Mouse (Mus musculus): ENCODE measurements around the gene 4930407I10Rik.

4930407I10Rik gene

DNA sequence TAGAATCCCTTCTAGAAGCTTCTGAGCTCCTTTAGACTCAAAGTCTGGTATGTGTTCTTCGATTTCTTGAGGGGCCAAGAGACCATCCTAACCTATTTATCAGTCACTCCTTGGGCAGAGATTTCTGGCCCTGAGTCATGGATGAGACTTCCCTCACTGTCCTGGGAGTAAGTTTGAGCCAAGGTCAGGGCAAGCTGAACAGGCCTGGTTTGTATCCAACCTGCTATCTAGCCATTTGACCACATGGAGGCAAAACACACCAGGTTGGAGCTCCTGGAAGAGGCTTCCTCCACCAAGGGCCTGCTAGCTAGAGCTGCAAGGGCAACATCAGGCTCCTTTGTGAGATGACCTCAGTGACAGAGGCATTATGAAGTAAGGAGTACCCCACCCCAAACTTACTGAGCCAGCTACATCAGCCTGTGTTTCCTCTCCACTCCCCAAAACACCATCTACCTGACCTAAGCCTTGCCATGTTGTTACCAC lies at the start of gene 4930407I10Rik:
4930407I10Rik (plus strand) TSS at position 433 of the 483 bp plus-strand sequence.
- no peak for DNase-seq (ENCODE audit: low spot score)

DNA sequence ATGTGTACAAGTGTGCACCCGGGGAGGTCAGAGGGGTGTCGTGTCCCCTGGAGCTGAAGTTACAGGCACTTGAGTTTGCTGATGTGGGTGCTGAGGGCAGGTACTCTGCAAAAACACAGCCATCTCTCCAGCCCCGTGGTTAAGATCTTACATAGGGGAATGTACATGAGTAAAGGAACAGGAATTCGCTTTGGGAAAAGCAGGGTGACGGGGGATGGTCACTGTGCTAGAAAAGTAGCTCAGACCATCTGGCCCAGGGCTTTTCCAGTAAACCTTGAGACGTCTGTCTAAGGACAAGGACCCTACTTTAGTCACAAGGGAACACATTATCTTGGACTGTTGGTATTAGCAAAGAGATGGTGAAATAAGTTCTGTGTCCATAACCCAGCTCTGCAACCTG lies 47.0 kb upstream of the 4930407I10Rik start:
- DNase-seq (ENCODE audit: low spot score): no peak

- no peak for DNase-seq (ENCODE audit: low spot score)
These were observed 44.1 kb upstream of the 4930407I10Rik start for GRCm38 (mm10) chr15:82014745-82015391.

GRCm38 (mm10) chr15:82015392-82016100 lies 43.4 kb upstream of the 4930407I10Rik start:
- DNase-seq (ENCODE audit: low spot score): peak; percentile 26

DNA sequence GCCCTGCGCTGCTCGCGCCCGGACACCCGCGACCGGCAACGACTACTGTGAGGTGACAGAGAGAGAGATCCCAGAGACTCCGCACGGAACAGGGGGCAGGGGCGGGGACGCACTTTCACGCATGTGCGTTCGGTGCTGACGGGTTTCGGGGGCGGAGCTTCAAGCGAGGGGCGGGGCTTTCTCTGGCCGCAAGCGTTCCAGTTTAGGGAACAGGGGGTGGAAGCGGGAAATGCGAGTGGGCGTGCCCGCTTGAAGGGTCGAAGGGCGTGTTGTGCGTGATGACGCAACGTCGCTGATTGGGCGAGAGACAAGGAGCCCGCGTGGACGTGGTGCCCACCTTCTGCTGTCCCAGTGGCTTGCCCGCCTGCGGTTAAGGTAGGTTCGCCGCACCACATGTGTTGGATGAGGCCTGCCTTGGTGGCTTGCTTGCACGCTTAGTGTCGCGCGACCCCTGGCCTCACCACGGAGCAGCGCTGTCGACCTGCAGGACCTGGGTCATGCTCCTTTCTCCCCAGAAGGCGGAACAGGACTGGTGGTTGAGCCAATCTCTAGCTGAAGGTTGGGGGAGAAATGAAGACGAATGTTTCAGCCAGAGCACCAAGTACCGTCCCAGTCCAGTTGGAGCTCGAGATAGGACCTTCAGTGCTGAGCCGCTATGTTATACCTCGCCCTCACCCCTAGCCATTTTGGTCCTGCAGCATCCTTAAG lies 42.7 kb upstream of the 4930407I10Rik start:
- DNase-seq (ENCODE audit: low spot score): peak; percentile 98

GRCm38 (mm10) chr15:82016830-82017229 lies 42.1 kb upstream of the 4930407I10Rik start:
- no peak for DNase-seq (ENCODE audit: low spot score)

DNA sequence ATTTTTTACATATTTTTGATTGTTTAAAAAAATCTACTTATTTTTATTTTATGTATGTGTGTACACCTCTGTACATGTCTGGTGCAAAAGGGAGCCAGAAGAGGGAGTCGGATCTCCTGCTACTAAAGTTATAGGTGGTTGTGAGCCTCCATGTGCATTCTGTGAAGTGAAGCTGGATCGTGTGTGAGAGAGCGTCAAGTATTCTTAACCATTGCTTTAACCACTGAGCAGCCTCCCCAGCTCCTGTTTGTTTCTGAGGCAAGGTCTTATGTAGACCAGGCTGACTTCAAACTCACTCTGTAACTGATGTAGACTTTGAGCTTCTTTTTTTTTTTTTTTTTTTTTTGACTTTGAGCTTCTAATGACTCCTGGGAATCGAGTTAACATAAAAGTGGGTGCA lies 41.5 kb upstream of the 4930407I10Rik start:
- no peak for DNase-seq (ENCODE audit: low spot score)

- DNase-seq (ENCODE audit: low spot score): no peak
These were observed 39.7 kb upstream of the 4930407I10Rik start for GRCm38 (mm10) chr15:82019288-82019687.

- no peak for DNase-seq (ENCODE audit: low spot score)
These were observed 36.3 kb upstream of the 4930407I10Rik start for GRCm38 (mm10) chr15:82022535-82023088.

- no peak for DNase-seq (ENCODE audit: low spot score)
These were observed 34.9 kb upstream of the 4930407I10Rik start for GRCm38 (mm10) chr15:82023965-82024635.

DNA sequence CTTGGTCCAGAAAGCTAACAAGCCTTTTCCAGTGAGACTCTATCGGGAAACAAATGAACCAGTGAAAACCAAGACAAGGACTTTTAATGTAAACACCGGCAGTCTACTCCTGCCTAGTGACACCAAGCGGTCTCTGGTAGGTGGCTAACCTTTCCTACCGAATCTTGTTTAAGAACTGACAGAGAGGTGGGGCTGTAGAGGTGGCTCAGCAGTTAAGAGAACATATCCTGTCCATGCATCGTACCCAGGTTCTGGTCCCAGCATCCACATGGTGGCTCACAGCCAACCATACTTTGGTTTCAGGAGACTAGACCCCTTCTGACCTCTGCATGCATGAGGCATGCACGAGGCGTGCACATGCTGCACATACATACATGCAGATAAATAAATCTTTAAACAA lies 31.7 kb upstream of the 4930407I10Rik start:
- no peak for DNase-seq (ENCODE audit: low spot score)

- DNase-seq (ENCODE audit: low spot score): no peak
These were observed 31.2 kb upstream of the 4930407I10Rik start for GRCm38 (mm10) chr15:82027726-82028125.

- DNase-seq (ENCODE audit: low spot score): no peak
These were observed 26.6 kb upstream of the 4930407I10Rik start for GRCm38 (mm10) chr15:82032386-82032785.

DNA sequence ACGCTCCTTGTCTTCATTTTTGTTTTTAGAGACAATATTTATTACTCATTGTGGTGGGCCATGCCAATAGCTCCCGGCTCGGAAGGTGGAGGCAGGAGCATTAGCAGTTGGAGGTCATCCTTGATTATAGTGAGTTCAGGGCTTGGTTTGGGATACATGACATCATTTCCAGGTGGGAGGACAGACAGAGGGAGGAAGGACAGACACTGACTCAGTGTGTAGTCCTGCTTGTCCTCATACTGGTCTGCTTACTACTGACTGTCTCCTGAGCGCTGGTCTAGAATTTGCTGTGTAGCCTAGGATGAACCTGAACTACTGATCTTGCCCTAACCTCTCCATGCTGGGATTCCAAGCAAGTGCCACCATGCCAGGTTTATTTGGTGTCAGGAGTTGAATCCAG lies 25.2 kb upstream of the 4930407I10Rik start, which contains the start of gene Desi1:
Desi1 (minus strand) TSS at position 101 of the 400 bp plus-strand sequence.
- DNase-seq (ENCODE audit: low spot score): no peak

DNA sequence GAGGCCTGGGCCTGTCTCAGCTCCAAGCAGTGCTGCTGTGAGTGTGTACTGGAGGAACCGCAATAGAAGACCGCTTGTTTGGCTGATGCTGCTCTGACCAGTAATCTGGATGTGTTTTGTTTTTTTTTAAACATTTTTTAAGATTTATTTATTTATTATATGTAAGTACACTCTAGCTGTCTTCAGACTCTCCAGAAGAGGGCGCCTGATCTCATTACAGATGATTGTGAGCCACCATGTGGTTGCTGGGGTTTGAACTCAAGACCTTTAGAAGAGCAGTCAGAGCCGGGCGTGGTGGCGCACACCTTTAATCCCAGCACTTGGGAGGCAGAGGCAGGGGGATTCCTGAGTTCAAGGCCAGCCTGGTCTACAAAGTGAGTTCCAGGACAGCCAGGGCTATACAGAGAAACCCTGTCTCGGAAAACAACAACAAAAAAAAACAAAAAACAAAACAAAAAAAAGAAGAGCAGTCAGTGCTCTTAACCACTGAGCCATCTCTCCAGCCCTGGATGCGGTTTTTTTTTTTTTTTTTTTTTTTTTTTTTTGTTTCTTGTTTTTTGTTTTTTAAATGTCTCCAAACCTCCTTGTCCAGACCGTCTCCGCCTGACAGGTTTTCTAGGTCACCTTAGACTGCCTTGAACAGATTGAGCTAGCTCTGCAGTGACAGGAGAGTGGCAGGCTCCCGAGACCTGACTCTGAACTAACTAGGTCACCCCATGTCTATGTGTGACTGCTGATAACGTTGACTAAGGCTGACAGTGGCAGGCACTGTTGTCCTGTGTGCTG lies 22.9 kb upstream of the 4930407I10Rik start:
- DNase-seq (ENCODE audit: low spot score): peak; percentile 59

DNA sequence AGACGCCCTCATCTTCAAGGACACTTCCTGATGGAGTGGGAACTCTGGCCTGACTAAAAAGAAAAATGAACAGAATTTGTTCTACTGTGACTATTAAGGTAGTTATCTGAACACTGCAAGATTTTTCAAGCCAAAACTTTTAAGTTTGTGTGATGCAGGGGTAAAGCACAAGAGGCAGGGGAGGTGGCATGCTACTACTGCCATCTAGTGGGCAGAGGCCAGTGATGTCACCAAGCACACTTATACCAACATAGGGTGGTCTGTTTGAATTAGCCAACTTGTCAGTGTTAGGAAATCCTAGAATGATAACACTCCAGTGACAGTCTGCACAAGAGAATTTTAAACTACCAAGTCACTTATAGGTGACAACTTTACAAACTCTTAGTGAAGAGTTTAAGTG lies 18.3 kb upstream of the 4930407I10Rik start:
- peak; percentile 63 for DNase-seq (ENCODE audit: low spot score)

DNA sequence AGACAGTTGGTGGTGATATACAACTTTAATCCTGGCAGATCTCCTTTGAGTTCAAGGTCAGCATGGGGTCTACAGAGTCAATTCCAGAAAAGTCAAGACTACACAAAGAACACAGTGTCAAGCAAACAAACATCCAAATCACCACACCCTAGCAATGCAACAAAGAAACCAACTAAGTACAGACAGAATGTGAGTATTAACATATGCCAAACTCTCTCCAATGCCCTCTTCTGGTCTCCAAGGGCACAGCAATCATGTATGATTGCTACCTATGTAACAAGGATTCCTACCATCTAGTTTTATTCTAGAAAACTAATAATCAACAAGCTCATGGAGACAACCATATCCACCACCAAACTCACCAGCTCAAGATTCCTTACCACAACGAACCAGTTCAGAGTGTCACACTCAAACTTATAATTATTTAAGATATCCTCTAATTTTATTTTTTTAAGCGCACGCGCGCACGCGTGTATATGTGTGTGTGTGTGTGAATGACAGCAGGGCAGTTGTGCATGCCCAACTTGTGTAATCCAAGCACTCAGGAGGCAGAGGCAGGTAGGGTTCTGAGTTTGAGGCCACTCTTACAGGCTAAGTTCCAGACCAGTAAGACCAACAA lies 14.7 kb upstream of the 4930407I10Rik start:
- DNase-seq (ENCODE audit: low spot score): peak; percentile 36

GRCm38 (mm10) chr15:82046246-82046891 lies 12.6 kb upstream of the 4930407I10Rik start:
- DNase-seq (ENCODE audit: low spot score): no peak

DNA sequence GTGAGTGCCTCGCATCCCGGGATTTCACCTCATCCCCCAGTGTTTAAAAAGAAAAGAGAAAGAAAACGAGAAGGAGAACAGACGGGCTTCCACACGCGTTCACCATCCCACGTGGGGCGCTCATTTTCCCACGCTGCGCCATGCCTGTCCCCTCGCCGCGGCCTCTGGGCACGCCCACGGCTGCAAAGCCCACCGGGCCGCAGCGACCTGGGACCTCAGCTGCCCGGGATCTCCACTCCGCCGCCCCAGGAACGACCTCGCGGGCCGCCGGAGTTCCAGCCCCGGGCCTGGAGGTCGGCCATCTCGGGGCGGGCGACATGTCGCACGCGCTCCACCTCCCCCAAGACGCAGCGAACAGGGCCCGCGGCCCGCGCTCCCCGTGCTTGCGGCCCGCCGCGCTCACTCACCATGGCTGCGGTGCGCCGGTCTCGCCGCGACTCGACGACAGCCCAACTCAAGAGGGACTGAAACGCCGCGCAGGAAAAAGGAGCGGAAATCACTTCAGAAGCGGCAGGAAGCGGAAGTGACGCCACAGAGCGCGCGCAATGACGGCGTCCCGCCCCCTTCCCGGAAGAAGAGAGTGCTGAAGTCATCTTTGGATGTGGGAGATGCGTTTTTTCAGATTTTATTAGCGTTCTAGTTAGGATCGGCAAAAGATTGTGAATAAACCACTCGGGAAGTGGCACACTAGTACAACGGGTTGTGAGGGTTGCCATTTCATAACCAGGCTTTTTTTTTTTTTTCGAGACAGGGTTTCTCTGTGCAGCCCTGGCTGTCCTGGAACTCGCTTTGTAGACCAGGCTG lies 11.7 kb upstream of the 4930407I10Rik start, which contains the start of gene Snu13:
Snu13 (minus strand) TSS at position 519 of the 804 bp plus-strand sequence.
- peak; percentile 94 for DNase-seq (ENCODE audit: low spot score)

All from T-cell, adult 2 months (primary cell).